Mouse (Mus musculus): ENCODE results near the gene Kdm2b.

DNA sequence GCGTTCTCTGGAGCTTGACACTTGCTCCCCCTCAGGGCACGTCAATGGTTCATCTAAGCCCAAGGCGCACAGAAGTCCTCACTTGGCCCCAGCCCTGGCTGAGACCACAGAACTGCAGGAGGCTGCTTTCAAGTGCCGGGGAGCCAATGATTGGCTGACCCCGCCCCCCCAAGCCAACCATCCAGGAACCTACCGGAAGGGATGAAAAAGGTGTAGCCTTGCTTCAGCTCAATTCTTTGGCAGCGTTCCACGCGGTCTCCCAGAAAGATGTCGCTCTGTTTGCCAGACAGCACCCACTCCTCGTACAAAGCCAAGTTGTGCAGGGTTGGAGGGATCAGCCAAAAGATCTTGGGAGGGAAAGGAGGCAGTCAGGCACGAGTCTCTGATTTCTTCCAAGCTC lies 42.1 kb downstream of the Kdm2b start:
- TF ChIP-seq GATA1 (IDR thresholded peaks at IDR 0.05; ENCODE audit: low read length), result no peak
- TF ChIP-seq TAL1 (IDR thresholded peaks at IDR 0.05; ENCODE audit: low read length), result no peak

Data from erythroblast, embryonic 14.5 days (primary cell).